Mouse (Mus musculus) myocyte (in vitro differentiated cells): ENCODE data around the gene A930009A15Rik.

Source experiments
- CEBPB ChIP-seq: IDR thresholded peaks from 2 replicates; pipeline ENCODE4 v1.6.1; 2011; ENCODE audit warnings: mild to moderate bottlenecking, moderate library complexity; ENCODE audit not compliant: poor library complexity, insufficient read depth, severe bottlenecking
- E2F4 ChIP-seq: IDR thresholded peaks from one replicate; pipeline ENCODE4 v1.6.1; 2011; ENCODE audit warnings: mild to moderate bottlenecking, control low read depth, moderate library complexity; ENCODE audit not compliant: insufficient read depth
- MAX ChIP-seq: IDR thresholded peaks from one replicate; pipeline ENCODE4 v1.6.1; 2011; ENCODE audit warnings: low read depth, mild to moderate bottlenecking, control low read depth
- MYOD1 ChIP-seq, 3 experiments: IDR thresholded peaks; one replicate each; pipeline ENCODE4 v1.6.1; 2011; ENCODE audit warnings: control low read depth in 2 of 3, low read depth in 2 of 3, mild to moderate bottlenecking in 2 of 3, moderate library complexity in 1 of 3; ENCODE audit not compliant: insufficient read length in 2 of 3, control insufficient read depth in 1 of 3
- MYOG ChIP-seq, 3 experiments: IDR thresholded peaks; one replicate each; pipeline ENCODE4 v1.6.1; 2011; ENCODE audit warnings: control low read depth in 2 of 3, low read depth in 2 of 3, mild to moderate bottlenecking in 2 of 3; ENCODE audit not compliant: insufficient read length in 2 of 3, control insufficient read depth in 1 of 3, insufficient read depth in 1 of 3
- POLR2A ChIP-seq: IDR thresholded peaks from one replicate; pipeline ENCODE4 v1.6.1; 2011; ENCODE audit warnings: low read depth, mild to moderate bottlenecking, control low read depth, moderate library complexity; ENCODE audit not compliant: insufficient read length
- POLR2AphosphoS2 ChIP-seq: IDR thresholded peaks from one replicate; pipeline ENCODE4 v1.6.1; 2011; ENCODE audit warnings: low read depth, control low read depth; ENCODE audit not compliant: insufficient read length
- TCF12 ChIP-seq: IDR thresholded peaks from one replicate; pipeline ENCODE4 v1.6.1; 2011; ENCODE audit warnings: mild to moderate bottlenecking, control low read depth; ENCODE audit not compliant: poor library complexity, insufficient read depth, severe bottlenecking
- TCF3 ChIP-seq: IDR thresholded peaks from one replicate; pipeline ENCODE4 v1.6.1; 2011; ENCODE audit warnings: low read depth, control low read depth; ENCODE audit not compliant: insufficient read length
- USF1 ChIP-seq: IDR thresholded peaks from one replicate; pipeline ENCODE4 v1.6.1; 2011; ENCODE audit warnings: low read depth, mild to moderate bottlenecking, control low read depth, moderate library complexity

DNA sequence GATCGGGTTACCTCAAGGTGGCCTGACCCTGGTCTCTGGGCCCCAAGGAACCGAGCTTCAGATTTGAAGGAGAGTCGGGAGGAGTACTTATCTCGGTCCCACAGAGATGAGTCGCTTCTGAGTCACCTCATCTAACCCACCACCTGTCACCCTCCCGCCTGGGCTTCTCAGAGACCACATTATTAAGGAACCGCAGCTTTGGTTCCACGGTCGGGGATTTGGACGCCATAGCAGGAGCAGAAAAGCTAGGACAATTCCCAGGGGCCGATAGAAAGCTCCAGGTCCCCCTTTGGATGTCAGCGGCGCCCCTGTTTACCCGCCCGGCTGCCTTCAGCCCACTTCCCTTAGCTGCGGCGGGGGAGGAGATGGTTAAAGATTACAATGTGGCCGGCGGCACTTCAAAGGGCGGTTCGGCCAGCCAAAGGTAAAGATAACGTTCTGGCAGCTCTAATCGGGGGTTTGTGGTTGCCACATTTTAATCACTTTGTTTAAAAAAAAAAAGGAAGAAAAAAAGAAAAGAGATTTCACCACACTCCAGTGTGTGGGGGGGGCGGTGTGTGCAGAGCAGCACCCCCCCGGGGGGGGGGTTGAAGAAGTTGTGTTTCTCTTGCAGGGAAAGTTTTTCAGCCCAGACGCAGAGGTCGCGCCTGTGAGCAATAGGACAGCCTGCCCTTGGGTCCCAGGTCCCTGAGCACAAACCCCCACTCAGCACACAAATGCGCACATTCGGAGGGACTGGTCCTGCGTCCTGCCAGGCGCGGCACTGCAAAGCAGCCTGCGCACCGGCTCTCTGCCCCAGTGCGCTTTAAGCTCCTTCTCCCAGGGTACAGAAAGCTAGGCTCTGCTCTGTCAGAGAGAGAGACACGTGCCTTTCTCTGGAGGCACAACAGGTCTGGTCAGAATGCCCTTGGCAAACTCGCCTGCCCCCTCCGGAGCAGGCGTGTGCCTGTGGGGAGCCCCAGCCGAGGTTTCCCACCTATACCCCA is 16.8 kb downstream of the A930009A15Rik start:
- no peak for TF ChIP-seq POLR2A
- TF ChIP-seq POLR2AphosphoS2: no peak
- TF ChIP-seq MAX: no peak
- no peak for TF ChIP-seq E2F4
- TF ChIP-seq USF1: no peak
- peak; percentile 6 for TF ChIP-seq TCF12
- peak in 1 of 3 experiments; percentile 55 for TF ChIP-seq MYOG (IDR thresholded peaks at IDR 0.05; ENCODE audit: control insufficient read depth in 1 of 3, insufficient read depth in 1 of 3, insufficient read length in 2 of 3, low read depth in 2 of 3)
- peak in 2 of 3 experiments; percentile 76 to 87 for TF ChIP-seq MYOD1 (IDR thresholded peaks at IDR 0.05; ENCODE audit: control insufficient read depth in 1 of 3, insufficient read length in 2 of 3, low read depth in 2 of 3)
- no peak for TF ChIP-seq CEBPB
- no peak for TF ChIP-seq TCF3
